Mouse (Mus musculus): ENCODE measurements around the gene Adamts2. TPM values are rescaled to one million over a fixed set of nuclear protein-coding genes. Genes with fewer than 3 reads are reported as not detected.

The Adamts2 gene
- polyA plus RNA-seq, 1 experiment, result 2.9 TPM

DNA sequence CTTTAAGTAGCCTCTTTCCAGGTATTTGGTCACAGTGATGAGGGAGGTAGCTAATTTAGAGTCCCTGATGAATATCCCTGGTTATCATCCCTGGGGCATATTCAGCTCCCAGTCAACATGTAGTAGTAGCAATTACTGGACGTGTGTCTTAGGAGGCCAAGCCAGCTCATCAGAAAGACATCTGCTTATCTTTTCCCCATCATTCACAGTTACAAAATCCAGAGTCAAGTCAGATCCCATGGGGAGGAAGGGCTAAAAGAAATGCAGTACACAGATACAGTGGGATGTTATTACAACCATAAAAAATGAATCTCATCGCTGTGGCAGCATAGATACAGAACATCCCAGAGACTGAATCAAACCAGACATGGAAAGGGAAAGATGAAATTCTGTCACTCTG is 102.6 kb downstream of the Adamts2 start:
- no peaks in the 10 kb centered on the region for H3K36me3 ChIP-seq (ENCODE audit: control insufficient read depth, insufficient read depth)
- no peak overlapping the region for H3K4me3 ChIP-seq (ENCODE audit: insufficient read depth, poor library complexity, severe bottlenecking)
- no peaks in the 10 kb centered on the region for H3K79me3 ChIP-seq (ENCODE audit: low read depth)
- no peaks in the 10 kb centered on the region for H3K27me3 ChIP-seq (ENCODE audit: control insufficient read depth, insufficient read depth, insufficient read length)
- H3K79me2 ChIP-seq (ENCODE audit: control insufficient read depth, insufficient read depth), result no peaks in the 10 kb centered on the region
- H3ac ChIP-seq (ENCODE audit: control insufficient read depth, insufficient read length, low read depth), result no peak overlapping the region
- TF ChIP-seq MYOD1 (IDR thresholded peaks at IDR 0.05; ENCODE audit: control insufficient read depth, insufficient read length, low read depth) (no peak), FOSL1 (IDR thresholded peaks at IDR 0.05; ENCODE audit: insufficient read depth, low read length, poor library complexity, severe bottlenecking) (no peak), CTCF (IDR thresholded peaks at IDR 0.05; ENCODE audit: control insufficient read depth, insufficient read depth, insufficient read length) (no peak), MAX (IDR thresholded peaks at IDR 0.05) (no peak), USF1 (IDR thresholded peaks at IDR 0.05; ENCODE audit: low read depth) (no peak), MYOG (IDR thresholded peaks at IDR 0.05; ENCODE audit: control insufficient read depth, extremely low read depth, insufficient read length) (no peak), CEBPB (IDR thresholded peaks at IDR 0.05; ENCODE audit: low read depth) (no peak)

GRCm38 (mm10) chr11:50707259-50707658 is 105.4 kb downstream of the Adamts2 start:
- Histone ChIP-seq H3K27me3 (ENCODE audit: control insufficient read depth, insufficient read depth, insufficient read length) (no peaks in the 10 kb centered on the region), H3ac (ENCODE audit: control insufficient read depth, insufficient read length, low read depth) (no peak overlapping the region), H3K36me3 (ENCODE audit: control insufficient read depth, insufficient read depth) (no peaks in the 10 kb centered on the region), H3K79me2 (ENCODE audit: control insufficient read depth, insufficient read depth) (no peaks in the 10 kb centered on the region), H3K79me3 (ENCODE audit: low read depth) (no peaks in the 10 kb centered on the region), H3K4me3 (ENCODE audit: insufficient read depth, poor library complexity, severe bottlenecking) (no peak overlapping the region)
- TF ChIP-seq MYOG (IDR thresholded peaks at IDR 0.05; ENCODE audit: control insufficient read depth, extremely low read depth, insufficient read length) (no peak), CTCF (IDR thresholded peaks at IDR 0.05; ENCODE audit: control insufficient read depth, insufficient read depth, insufficient read length) (no peak), FOSL1 (IDR thresholded peaks at IDR 0.05; ENCODE audit: insufficient read depth, low read length, poor library complexity, severe bottlenecking) (no peak), CEBPB (IDR thresholded peaks at IDR 0.05; ENCODE audit: low read depth) (no peak), USF1 (IDR thresholded peaks at IDR 0.05; ENCODE audit: low read depth) (no peak), MYOD1 (IDR thresholded peaks at IDR 0.05; ENCODE audit: control insufficient read depth, insufficient read length, low read depth) (no peak), MAX (IDR thresholded peaks at IDR 0.05) (no peak)

DNA sequence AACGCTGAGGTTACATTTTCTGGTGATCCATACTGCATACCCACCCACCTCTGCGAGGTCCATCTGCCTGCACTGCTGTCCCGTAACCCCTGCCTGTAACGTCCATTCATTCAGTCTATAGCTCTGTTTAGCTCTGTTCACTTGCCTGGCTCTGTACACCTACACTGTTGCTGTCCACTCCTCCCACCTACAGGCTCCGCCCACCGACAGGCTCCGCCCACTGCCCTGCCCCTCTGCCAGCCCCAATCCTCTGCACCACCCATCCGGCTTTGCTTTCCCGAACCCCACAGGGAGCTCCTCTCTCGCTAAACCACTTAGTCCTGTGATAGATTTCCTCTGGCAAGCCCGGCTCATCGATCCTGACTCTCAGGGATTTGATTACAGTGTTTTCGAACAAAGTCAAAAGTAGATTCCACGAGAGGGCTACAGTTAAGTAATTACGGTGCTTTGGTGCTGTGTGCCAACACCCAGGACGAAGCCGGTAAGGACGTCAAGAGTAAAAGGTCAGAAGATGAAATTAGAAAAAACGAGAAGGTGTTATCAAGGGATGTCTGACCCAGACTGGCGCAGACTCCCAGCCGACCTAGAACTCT is 111.8 kb downstream of the Adamts2 start:
- H3K79me3 ChIP-seq (ENCODE audit: low read depth), result no peaks in the 10 kb centered on the region
- H3ac ChIP-seq (ENCODE audit: control insufficient read depth, insufficient read length, low read depth), result no peak overlapping the region
- no peaks in the 10 kb centered on the region for H3K36me3 ChIP-seq (ENCODE audit: control insufficient read depth, insufficient read depth)
- H3K4me3 ChIP-seq (ENCODE audit: insufficient read depth, poor library complexity, severe bottlenecking), result no peak overlapping the region
- TF ChIP-seq MYOD1 (IDR thresholded peaks at IDR 0.05; ENCODE audit: control insufficient read depth, insufficient read length, low read depth) (no peak), CTCF (IDR thresholded peaks at IDR 0.05; ENCODE audit: control insufficient read depth, insufficient read depth, insufficient read length) (no peak), MYOG (IDR thresholded peaks at IDR 0.05; ENCODE audit: control insufficient read depth, extremely low read depth, insufficient read length) (no peak), MAX (IDR thresholded peaks at IDR 0.05) (no peak), FOSL1 (IDR thresholded peaks at IDR 0.05; ENCODE audit: insufficient read depth, low read length, poor library complexity, severe bottlenecking) (no peak), CEBPB (IDR thresholded peaks at IDR 0.05; ENCODE audit: low read depth) (no peak), USF1 (IDR thresholded peaks at IDR 0.05; ENCODE audit: low read depth) (no peak)
- no peaks in the 10 kb centered on the region for H3K79me2 ChIP-seq (ENCODE audit: control insufficient read depth, insufficient read depth)
- H3K27me3 ChIP-seq (ENCODE audit: control insufficient read depth, insufficient read depth, insufficient read length), result no peaks in the 10 kb centered on the region

GRCm38 (mm10) chr11:50715091-50715490 is 113.2 kb downstream of the Adamts2 start:
- H3K79me2 ChIP-seq (ENCODE audit: control insufficient read depth, insufficient read depth), result no peaks in the 10 kb centered on the region
- no peak overlapping the region for H3K4me3 ChIP-seq (ENCODE audit: insufficient read depth, poor library complexity, severe bottlenecking)
- no peak overlapping the region for H3ac ChIP-seq (ENCODE audit: control insufficient read depth, insufficient read length, low read depth)
- no peaks in the 10 kb centered on the region for H3K27me3 ChIP-seq (ENCODE audit: control insufficient read depth, insufficient read depth, insufficient read length)
- TF ChIP-seq CEBPB (IDR thresholded peaks at IDR 0.05; ENCODE audit: low read depth) (no peak), USF1 (IDR thresholded peaks at IDR 0.05; ENCODE audit: low read depth) (no peak), MAX (IDR thresholded peaks at IDR 0.05) (no peak), CTCF (IDR thresholded peaks at IDR 0.05; ENCODE audit: control insufficient read depth, insufficient read depth, insufficient read length) (no peak)
- no peaks in the 10 kb centered on the region for H3K36me3 ChIP-seq (ENCODE audit: control insufficient read depth, insufficient read depth)
- H3K79me3 ChIP-seq (ENCODE audit: low read depth), result no peaks in the 10 kb centered on the region

- no peaks in the 10 kb centered on the region for H3K27me3 ChIP-seq (ENCODE audit: control insufficient read depth, insufficient read depth, insufficient read length)
- H3K79me3 ChIP-seq (ENCODE audit: low read depth), result no peaks in the 10 kb centered on the region
- TF ChIP-seq FOSL1 (IDR thresholded peaks at IDR 0.05; ENCODE audit: insufficient read depth, low read length, poor library complexity, severe bottlenecking), result no peak
- no peak for TF ChIP-seq USF1 (IDR thresholded peaks at IDR 0.05; ENCODE audit: low read depth)
- no peak for TF ChIP-seq MYOD1 (IDR thresholded peaks at IDR 0.05; ENCODE audit: control insufficient read depth, insufficient read length, low read depth)
- TF ChIP-seq CEBPB (IDR thresholded peaks at IDR 0.05; ENCODE audit: low read depth), result no peak
- no peak for TF ChIP-seq MYOG (IDR thresholded peaks at IDR 0.05; ENCODE audit: control insufficient read depth, extremely low read depth, insufficient read length)
- TF ChIP-seq MAX (IDR thresholded peaks at IDR 0.05), result no peak
- TF ChIP-seq CTCF (IDR thresholded peaks at IDR 0.05; ENCODE audit: control insufficient read depth, insufficient read depth, insufficient read length), result no peak
- no peaks in the 10 kb centered on the region for H3K36me3 ChIP-seq (ENCODE audit: control insufficient read depth, insufficient read depth)
- no peak overlapping the region for H3ac ChIP-seq (ENCODE audit: control insufficient read depth, insufficient read length, low read depth)
- H3K4me3 ChIP-seq (ENCODE audit: insufficient read depth, poor library complexity, severe bottlenecking), result no peak overlapping the region
- no peaks in the 10 kb centered on the region for H3K79me2 ChIP-seq (ENCODE audit: control insufficient read depth, insufficient read depth)
Observed at GRCm38 (mm10) chr11:50717381-50717897, 115.6 kb downstream of the Adamts2 start.

DNA sequence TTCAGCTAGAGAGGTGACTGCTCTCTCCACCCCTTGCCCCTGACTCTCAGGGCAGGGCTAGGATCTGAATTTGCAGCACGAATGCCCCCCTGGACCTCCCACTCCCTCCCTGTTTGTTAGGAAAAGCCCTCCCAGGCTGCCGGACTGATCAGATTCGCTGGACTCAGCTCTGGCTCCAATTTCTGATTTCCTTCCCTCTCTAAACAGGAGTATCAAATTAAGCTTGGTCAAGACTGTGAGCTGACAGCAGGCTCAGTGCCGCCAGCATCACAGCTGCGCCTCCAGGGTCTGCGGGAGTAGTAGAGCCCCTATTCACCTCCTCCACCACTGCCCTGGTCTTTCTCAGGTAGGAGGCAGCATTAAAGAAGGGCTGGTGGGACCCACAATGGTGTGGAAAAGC is 117.0 kb downstream of the Adamts2 start:
- Histone ChIP-seq H3K27me3 (ENCODE audit: control insufficient read depth, insufficient read depth, insufficient read length) (no peaks in the 10 kb centered on the region), H3K79me2 (ENCODE audit: control insufficient read depth, insufficient read depth) (no peaks in the 10 kb centered on the region), H3K36me3 (ENCODE audit: control insufficient read depth, insufficient read depth) (no peaks in the 10 kb centered on the region), H3K4me3 (ENCODE audit: insufficient read depth, poor library complexity, severe bottlenecking) (no peak overlapping the region), H3K79me3 (ENCODE audit: low read depth) (no peaks in the 10 kb centered on the region), H3ac (ENCODE audit: control insufficient read depth, insufficient read length, low read depth) (no peak overlapping the region)
- TF ChIP-seq MYOG (IDR thresholded peaks at IDR 0.05; ENCODE audit: control insufficient read depth, extremely low read depth, insufficient read length), result no peak
- TF ChIP-seq CEBPB (IDR thresholded peaks at IDR 0.05; ENCODE audit: low read depth), result no peak
- no peak for TF ChIP-seq MYOD1 (IDR thresholded peaks at IDR 0.05; ENCODE audit: control insufficient read depth, insufficient read length, low read depth)
- TF ChIP-seq USF1 (IDR thresholded peaks at IDR 0.05; ENCODE audit: low read depth), result no peak
- no peak for TF ChIP-seq MAX (IDR thresholded peaks at IDR 0.05)
- TF ChIP-seq CTCF (IDR thresholded peaks at IDR 0.05; ENCODE audit: control insufficient read depth, insufficient read depth, insufficient read length), result no peak
- no peak for TF ChIP-seq FOSL1 (IDR thresholded peaks at IDR 0.05; ENCODE audit: insufficient read depth, low read length, poor library complexity, severe bottlenecking)

Data from C2C12 (cell line).